Mouse (Mus musculus): ENCODE measurements around the gene Polg. TPM values are rescaled to one million over a fixed set of nuclear protein-coding genes. Genes with fewer than 3 reads are reported as not detected.

The Polg gene
- polyA plus RNA-seq, 2 experiments from 2014 or later: 29.3 to 34.8 TPM

DNA sequence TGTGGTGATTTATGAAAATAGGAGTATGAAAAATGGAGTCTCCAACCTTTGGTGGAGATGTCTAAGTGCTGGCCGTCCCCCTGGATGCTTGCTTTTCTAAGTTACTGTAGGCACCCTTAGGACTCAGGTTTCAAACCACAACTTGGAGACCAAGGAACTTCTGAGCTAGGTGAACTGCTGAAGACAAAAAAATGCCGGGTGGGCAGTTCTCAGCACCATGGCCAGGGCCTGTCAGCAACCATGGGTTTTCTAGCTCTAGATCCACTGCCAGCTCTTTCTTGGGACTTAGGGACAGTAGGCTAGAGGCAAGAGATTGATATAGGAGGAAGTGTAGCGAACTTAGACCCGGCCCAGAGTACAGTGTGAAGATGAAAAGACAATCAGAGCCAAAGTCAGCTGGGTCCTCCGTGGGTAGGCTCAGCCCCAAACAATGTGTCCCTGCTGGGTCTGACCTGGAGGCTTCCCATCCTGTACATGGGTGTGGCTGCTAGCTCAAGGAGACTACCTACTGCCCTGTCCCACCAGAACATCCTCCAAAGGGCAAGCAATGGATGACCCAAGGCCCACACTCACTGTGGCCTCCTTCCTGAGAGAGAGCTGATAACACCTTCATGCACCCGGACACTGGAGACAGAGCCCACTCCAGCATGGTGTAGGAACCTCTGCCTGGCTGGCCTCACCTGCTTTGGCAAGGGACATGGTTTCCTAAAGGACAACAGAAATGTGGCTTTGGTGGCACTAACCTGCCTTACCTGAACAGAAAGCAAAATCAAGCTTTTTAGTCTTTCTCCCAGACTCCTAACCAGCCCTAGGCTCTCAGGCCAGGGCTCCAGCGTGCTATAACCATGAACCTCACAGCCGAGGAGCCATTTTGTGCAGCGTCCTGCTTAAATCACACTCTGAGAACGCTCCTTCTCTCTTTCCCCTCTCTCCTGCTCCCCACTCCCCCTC, 36.3 kb upstream of the Polg start:
- ATAC-seq: no peak

GRCm38 (mm10) chr7:79501581-79502031, 35.4 kb upstream of the Polg start:
- ATAC-seq: no peak

DNA sequence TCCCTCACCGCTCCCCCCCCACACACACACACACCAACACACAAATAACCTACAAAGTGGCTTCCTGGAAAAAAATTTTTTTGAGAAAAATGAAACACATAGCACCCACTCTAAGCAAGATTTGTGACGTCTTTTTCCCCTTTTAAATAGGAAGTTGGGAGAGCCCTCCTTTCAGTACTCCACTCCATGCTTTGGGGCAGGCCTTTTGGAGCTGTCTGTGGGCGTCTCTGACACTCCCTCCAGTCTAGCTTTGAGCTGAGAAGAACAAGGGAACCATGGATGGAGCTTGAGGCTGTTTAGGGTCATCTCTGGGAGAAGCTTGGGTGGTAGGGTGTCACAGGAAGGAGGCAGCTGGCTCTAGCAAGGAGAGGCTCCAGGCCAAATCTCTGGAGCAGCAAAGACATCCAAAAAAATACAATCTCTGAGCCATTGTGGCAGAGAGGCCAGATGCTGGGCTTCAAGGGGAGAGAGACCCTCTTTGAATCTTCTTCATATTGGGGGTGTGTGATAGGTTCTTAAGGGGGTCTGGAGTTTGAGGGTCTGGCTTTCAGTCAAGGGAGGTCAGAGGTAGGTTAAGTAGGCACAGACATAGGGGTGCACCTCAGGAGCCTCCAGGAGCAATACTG, 34.6 kb upstream of the Polg start:
- ATAC-seq: no peak

DNA sequence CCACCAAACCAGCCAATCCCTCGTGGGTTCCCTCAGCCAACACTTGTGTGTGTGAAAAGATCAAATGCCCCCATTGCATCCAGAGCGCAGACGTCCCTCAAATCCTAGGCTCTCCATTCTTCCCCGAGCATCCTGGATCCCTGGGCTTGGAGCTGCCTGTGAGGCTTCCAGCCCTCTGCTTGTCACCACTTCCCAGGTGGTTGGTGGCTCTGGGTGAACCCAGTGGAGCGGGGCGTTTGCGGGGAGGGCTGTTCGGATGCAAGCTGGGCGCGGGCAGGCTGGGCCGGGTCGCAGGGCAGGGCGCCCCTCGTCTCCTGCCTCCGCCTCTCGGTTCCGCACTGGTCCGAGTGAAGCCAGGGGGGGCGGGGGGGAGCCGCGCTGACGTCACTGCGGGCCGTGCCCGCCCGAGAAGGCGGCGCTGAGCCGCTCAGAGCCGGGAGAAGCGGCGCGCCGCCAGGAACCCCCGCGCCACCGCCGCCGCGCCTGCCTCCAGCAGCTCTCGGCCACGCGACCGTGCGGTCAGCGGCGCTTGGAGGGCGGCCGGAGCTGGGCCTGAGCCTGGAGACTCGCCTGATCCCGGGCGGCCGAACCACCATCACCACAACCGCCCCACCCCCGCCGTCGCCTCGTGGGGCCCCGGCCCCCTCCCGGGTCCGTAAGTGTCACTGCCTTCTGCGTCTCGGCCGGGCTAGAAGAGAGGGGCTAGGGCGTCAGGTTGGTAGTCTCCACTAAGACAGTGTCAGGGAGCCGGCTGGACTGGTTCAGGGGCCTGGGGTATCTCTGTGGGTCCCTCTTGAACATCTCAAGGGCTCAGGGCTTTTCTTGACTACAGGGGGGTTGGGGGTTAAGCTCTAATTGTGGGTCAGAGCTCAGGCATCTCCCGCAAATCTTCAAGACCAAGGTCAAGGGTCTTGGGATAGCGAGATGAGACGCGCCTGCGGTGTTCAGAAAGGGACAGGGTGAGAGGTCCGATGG, 33.7 kb upstream of the Polg start:
- no peak for ATAC-seq

DNA sequence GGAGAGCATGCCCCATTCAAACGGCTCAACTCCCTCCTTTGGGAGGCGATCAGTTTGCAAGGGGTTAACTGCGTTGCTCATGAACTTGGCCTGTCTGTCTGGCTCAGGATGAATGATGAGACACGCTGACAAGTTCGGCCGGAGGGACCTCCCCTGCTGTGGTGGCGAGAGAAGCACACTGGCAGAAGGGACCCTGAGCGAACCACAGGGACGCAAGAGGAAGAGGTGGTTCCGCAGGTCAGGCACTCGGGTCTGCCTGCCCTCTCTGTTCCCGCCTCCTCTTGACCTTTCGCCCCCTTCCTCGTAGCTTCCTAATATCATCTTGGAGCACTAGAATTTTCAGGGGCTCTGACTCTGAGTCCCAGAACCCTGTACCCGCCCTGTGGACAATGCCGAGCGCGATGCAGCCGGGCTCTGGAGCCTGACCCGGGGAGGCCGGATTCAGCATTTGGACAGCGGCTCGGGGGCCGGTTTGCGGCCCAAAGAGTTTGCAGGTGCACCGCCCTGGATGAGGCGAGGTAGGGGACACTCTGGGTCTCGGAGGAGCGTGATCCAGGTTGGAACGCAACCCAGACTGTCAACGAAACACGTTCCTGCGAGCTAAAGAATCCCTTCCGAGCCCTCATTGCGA, 32.9 kb upstream of the Polg start:
- ATAC-seq: no peak

GRCm38 (mm10) chr7:79498356-79498755, 32.2 kb upstream of the Polg start:
- no peak for ATAC-seq

GRCm38 (mm10) chr7:79497701-79498115, 31.5 kb upstream of the Polg start:
- ATAC-seq: no peak

GRCm38 (mm10) chr7:79496816-79497328, 30.7 kb upstream of the Polg start:
- no peak for ATAC-seq

GRCm38 (mm10) chr7:79495988-79496815, 30.0 kb upstream of the Polg start:
- peak; percentile 96 for ATAC-seq

DNA sequence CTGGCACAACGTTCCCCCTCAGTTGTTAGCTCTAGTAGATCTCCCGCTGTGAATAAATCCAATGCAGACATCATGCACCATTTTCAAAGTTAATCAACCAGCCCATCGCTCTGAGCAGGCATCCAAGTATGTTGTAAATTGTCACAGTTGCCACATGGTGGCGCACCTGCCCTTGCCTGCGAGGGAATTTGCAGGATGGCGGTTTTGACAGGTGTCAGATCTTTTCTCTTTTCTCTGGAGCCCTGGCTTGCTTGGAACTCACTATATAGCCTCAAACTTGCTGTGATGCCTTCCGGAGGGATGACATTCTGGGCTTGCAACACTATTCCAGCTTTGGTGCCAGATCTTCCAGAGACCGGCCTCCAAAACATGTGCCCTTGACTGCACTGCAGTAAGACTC, 27.8 kb upstream of the Polg start:
- ATAC-seq: no peak

GRCm38 (mm10) chr7:79486528-79486927, 20.4 kb upstream of the Polg start:
- no peak for ATAC-seq

GRCm38 (mm10) chr7:79474831-79475399, 8.8 kb upstream of the Polg start:
- no peak for ATAC-seq

- no peak for ATAC-seq
These were observed 7.5 kb upstream of the Polg start for GRCm38 (mm10) chr7:79473496-79474194.

DNA sequence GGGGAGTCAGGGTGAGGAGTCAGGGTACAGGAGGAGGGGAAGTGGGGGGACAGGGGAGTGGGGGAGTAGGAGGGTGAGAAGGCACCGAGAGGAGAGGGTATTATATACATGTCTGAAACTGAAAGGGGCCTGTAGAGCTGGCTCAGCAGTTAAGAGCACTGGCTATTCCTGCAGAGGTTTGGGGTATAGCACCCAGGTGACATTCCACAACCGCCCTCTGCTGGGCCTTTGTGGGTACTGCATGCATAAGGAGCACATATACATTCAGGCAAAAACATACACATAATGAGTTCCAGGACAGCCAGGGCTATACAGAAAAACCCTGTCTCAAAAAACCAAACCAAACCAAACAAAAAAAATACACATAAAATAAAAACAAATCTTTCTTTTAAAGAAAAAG, 6.6 kb upstream of the Polg start:
- no peak for ATAC-seq

DNA sequence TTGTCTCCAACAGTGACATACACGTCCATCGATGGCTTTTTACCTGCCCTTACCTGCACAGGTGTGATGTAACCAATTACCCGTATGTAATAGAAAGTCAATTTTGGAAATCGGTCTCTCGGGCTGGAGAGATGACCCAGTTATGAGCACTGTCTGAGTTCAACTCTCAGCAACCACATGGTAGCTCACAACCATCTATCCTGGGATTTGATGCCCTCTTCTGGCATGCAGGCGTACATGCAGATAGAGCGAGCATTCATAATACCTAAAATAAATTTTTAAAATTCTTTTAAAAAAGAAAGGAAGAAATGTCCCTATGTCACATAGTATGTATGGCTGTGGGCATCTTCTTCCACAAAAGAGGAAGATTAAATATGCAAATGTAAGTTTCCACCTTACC, 5.3 kb upstream of the Polg start:
- ATAC-seq: no peak

DNA sequence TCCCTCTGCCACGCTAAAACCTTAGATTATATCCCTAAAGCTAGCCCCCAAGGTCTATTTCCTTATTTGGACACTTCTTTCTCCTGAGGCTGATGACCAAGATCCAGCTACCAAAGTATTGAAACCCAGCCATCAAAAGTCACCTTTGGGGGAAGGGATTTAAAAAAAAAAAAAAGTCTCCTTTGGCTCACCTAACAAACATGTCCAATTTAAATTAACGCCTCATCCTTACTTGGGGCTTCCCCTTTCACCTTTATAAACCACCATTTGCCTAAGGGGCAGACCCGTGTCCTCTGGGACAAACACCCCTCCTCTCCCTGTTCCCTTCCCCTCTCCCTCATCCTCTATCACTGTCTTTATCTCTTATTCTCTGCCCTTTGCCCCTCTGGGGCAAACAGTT, 4.6 kb upstream of the Polg start:
- ATAC-seq: no peak

DNA sequence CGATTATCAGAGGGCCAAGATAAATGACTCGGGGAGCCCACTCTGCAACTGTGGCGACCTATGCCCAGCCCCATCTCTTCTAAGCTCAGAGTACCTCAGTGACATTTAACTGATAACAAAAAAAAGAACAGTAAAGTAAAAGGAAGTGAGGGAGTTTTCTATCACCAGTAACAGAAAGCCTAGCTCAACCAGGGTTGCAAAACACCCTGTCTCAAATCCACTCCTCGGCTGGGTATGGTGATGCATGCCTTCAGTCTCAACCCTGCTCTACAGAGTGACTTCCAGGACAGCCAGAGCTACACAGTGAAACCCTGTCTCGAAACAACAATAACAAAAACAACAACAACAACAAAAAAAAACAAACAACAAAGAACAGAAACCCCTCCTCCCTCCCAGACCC, 3.6 kb upstream of the Polg start:
- no peak for ATAC-seq

GRCm38 (mm10) chr7:79468994-79469393, 2.8 kb upstream of the Polg start:
- no peak for ATAC-seq

- no peak for ATAC-seq
These were observed 1.8 kb upstream of the Polg start for GRCm38 (mm10) chr7:79467951-79468350.

- peak; percentile 18 for ATAC-seq
These were observed 609 bp downstream of the Polg start for GRCm38 (mm10) chr7:79465461-79466044.

Data from CD4-positive, CD25-positive, alpha-beta regulatory T cell, adult 4 months (primary cell).